Mouse (Mus musculus) liver, postnatal 0 days (tissue): ENCODE results near the gene Fbf1. TPM values are rescaled to one million over a fixed set of nuclear protein-coding genes. Genes with fewer than 3 reads are reported as not detected.

Experiments
- ATAC-seq: fragments of 200-750 bp; cut with Nextera tagmentation; 2 replicates; pipeline ENCODE4 v1.8.0; 2017; ENCODE audit warnings: mild to moderate bottlenecking, moderate library complexity
- DNase-seq: peaks from one replicate; pipeline ENCODE4 v3.0.0-alpha.2; 2016
- H3K27ac ChIP-seq: fragments of 300-500 bp; sonication (generic); 2 replicates; pipeline ENCODE4 v1.5.1; 2014; ENCODE audit warnings: antibody characterized with exemption, moderate library complexity, mild to moderate bottlenecking, low read depth
- H3K27me3 ChIP-seq: fragments of 300-500 bp; sonication (generic); 2 replicates; pipeline ENCODE4 v1.6.1; 2014; ENCODE audit warnings: low read length, control low read depth, mixed read lengths; ENCODE audit not compliant: insufficient read depth
- H3K36me3 ChIP-seq: fragments of 300-500 bp; sonication (generic); replicated peaks from 2 replicates; pipeline ENCODE4 v1.6.1; 2014; ENCODE audit warnings: mild to moderate bottlenecking, control low read depth, low read length, moderate library complexity, mixed read lengths; ENCODE audit not compliant: insufficient read depth
- H3K4me1 ChIP-seq: fragments of 300-500 bp; sonication (generic); 2 replicates; pipeline ENCODE4 v1.6.1; 2014; ENCODE audit warnings: antibody characterized with exemption, mild to moderate bottlenecking, control low read depth; ENCODE audit not compliant: insufficient read depth
- H3K4me2 ChIP-seq: fragments of 300-500 bp; sonication (generic); 2 replicates; pipeline ENCODE4 v1.6.1; 2014; ENCODE audit warnings: low read depth, mild to moderate bottlenecking, low read length, moderate library complexity, mixed read lengths
- H3K4me3 ChIP-seq: fragments of 300-500 bp; sonication (generic); 2 replicates; pipeline ENCODE4 v1.5.1; 2014; ENCODE audit warnings: low read depth, low read length
- H3K9ac ChIP-seq: fragments of 300-500 bp; sonication (generic); replicated peaks from 2 replicates; pipeline ENCODE4 v1.6.1; 2014; ENCODE audit warnings: mild to moderate bottlenecking, moderate library complexity
- H3K9me3 ChIP-seq: fragments of 300-500 bp; sonication (generic); 2 replicates; pipeline ENCODE4 v1.6.1; 2016; ENCODE audit warnings: mild to moderate bottlenecking, control low read depth, low read length, mixed read lengths
- CTCF ChIP-seq: sonication (generic); IDR thresholded peaks from 2 replicates; pipeline ENCODE4 v1.5.1; 2016; ENCODE audit warnings: antibody characterized with exemption, low read depth
- EP300 ChIP-seq: IDR thresholded peaks from 2 replicates; pipeline ENCODE4 v1.6.1; 2016; ENCODE audit warnings: antibody characterized with exemption, low read depth, mild to moderate bottlenecking
- WGBS: fragments of 180-500 bp; shearing (Covaris S2); extraction: QIAGEN DNeasy Blood & Tissue Kit; methylation state at CpG from one replicate; pipeline ENCODE4 v1.1.7; 2014; ENCODE audit not compliant: insufficient replicate concordance; 5-methylcytosine and 5-hydroxymethylcytosine counted together
- polyA plus RNA-seq: library from polyadenylated mRNA; unstranded; fragments of >200 nt; fragmentation: Nextera tagmentation; extraction: Ambion mirVana; gene quantifications from 2 replicates; pipeline ENCODE4 v1.2.1, GENCODE M21; 2015

Fbf1 gene
- polyA plus RNA-seq, 1 experiment from 2014 or later, result 2.3 TPM

DNA sequence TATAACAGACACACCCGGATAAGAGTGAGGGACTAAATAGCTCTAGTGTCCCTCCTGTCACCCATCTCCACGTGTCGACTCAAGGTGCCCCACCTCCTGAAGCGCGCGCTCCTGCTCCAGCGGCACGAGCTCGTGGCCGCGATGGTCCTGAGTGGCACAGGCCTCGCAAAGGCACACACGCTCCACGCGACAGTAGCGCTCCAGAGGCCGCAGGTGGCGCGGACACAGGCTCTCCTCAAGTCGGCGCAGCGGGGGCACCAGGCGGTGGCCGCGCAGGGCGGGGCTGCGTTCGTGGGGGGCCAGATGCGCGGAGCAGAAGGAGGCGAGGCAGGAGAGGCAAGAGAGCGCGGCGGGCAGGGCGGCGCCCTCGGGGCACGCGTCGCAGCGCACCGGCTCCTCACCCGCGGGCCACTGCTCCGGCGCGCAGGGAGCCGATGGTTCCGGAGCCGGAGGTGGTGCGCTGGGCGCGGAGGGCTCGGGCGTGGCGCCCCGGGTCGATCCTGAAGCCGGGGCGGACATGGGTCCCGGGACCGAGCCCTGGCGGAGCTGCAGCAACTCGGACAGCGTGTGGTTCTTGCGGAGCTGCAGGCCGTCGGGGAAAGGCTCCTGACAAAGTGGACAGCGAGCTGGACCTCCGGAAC, 58.4 kb downstream of the Fbf1 start:
- peak; percentile 12; the same call in 1 of the 2 replicates for TF ChIP-seq CTCF
- TF ChIP-seq EP300, result no peak
- H3K4me1 ChIP-seq, result peaks cover 31% of the 10 kb centered on the region
- H3K27me3 ChIP-seq, result peaks cover 31% of the 10 kb centered on the region
- peak overlapping the region; percentile 80 for H3K4me2 ChIP-seq
- peak; percentile 50 for DNase-seq
- 3% methylated on average over 62 of the region's 70 CpGs for WGBS
- H3K9me3 ChIP-seq, result no peaks in the 10 kb centered on the region
- peak overlapping the region; percentile 60 for H3K4me3 ChIP-seq
- H3K36me3 ChIP-seq, result 0 out of 2 replicates have a peak, but pooled peaks cover 2% of the 10 kb centered on the region
- ATAC-seq, result peak; percentile 42
- H3K27ac ChIP-seq, result peak overlapping the region; percentile 76
- peak overlapping the region; percentile 71 for H3K9ac ChIP-seq

DNA sequence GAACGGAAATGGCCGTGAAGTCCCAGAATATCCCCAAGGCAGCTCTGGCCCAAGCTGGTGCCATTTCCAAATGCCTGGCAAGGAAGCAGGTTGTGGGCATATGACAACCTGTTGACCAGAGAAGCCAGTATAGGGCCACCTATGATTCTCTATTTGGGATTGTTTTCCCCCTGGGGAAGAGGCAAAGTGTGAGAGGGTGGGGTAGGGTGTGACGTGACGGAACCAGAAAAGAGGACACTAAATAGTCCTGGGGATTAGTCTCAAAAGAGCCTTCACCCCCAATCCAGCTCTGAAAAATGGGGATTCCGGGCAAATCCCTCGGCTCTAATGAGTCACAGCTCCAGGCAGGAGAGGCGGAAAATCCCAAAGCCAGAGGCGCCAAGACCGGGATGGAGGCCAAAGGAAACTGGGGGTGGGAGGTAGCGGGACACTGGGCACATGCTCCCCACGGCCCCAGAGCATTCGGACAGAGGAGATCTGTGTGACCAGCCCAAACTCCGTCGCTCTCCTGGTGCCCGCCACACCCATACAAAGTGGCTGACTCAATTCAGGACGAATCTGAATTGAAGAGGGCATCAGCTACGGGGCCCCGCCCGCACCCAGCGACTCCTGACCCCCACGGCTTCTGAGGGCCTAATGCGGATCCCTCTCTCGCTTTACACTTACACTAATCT, 59.4 kb downstream of the Fbf1 start:
- TF ChIP-seq EP300 (no peak), CTCF (no peak)
- DNase-seq (peak; percentile 33), ATAC-seq (no peak)
- Histone ChIP-seq H3K4me1 (peaks cover 40% of the 10 kb centered on the region), H3K27ac (no peak overlapping the region; the same call in 1 of the 2 replicates), H3K36me3 (0 out of 2 replicates have a peak, but pooled peaks cover 2% of the 10 kb centered on the region), H3K9ac (peak overlapping the region; percentile 71), H3K4me2 (peak overlapping the region; percentile 80), H3K9me3 (no peaks in the 10 kb centered on the region), H3K4me3 (peak overlapping the region; percentile 60), H3K27me3 (peaks cover 31% of the 10 kb centered on the region)
- WGBS, result 26% methylated on average over 23 of the region's 23 CpGs

GRCm38 (mm10) chr11:116107777-116108285, 60.1 kb downstream of the Fbf1 start:
- H3K9ac ChIP-seq, result peak overlapping the region; percentile 34
- TF ChIP-seq EP300 (no peak), CTCF (no peak)

GRCm38 (mm10) chr11:116106963-116107776, 60.8 kb downstream of the Fbf1 start:
- DNase-seq, result peak; percentile 32
- Histone ChIP-seq H3K4me1 (peaks cover 50% of the 10 kb centered on the region), H3K9me3 (no peaks in the 10 kb centered on the region), H3K27me3 (peaks cover 31% of the 10 kb centered on the region), H3K36me3 (0 out of 2 replicates have a peak, but pooled peaks cover 2% of the 10 kb centered on the region), H3K27ac (no peak overlapping the region), H3K9ac (no peak overlapping the region), H3K4me2 (peak overlapping the region; percentile 29; the same call in 1 of the 2 replicates), H3K4me3 (no peak overlapping the region)
- no peak for ATAC-seq
- TF ChIP-seq EP300 (no peak), CTCF (peak; percentile 40)
- WGBS, result 46% methylated on average over 13 of the region's 14 CpGs

More at GRCm38 (mm10) chr11:116107777-116108285, 60.1 kb downstream of the Fbf1 start:
- H3K9me3 ChIP-seq, result no peaks in the 10 kb centered on the region
- peaks cover 31% of the 10 kb centered on the region for H3K27me3 ChIP-seq
- no peak overlapping the region for H3K27ac ChIP-seq
- no peak for ATAC-seq
- H3K4me2 ChIP-seq, result peak overlapping the region; percentile 80
- peak; percentile 21 for DNase-seq
- H3K4me3 ChIP-seq, result peak overlapping the region; percentile 60; the same call in 1 of the 2 replicates
- H3K4me1 ChIP-seq, result peaks cover 46% of the 10 kb centered on the region
- 0 out of 2 replicates have a peak, but pooled peaks cover 2% of the 10 kb centered on the region for H3K36me3 ChIP-seq
- 57% methylated on average over 19 of the region's 19 CpGs for WGBS

GRCm38 (mm10) chr11:116106154-116106962, 61.6 kb downstream of the Fbf1 start:
- Histone ChIP-seq H3K36me3 (0 out of 2 replicates have a peak, but pooled peaks cover 2% of the 10 kb centered on the region), H3K9me3 (no peaks in the 10 kb centered on the region), H3K4me2 (peak overlapping the region; percentile 30; the same call in 1 of the 2 replicates), H3K4me1 (peaks cover 54% of the 10 kb centered on the region), H3K9ac (no peak overlapping the region), H3K4me3 (no peak overlapping the region), H3K27ac (no peak overlapping the region), H3K27me3 (peaks cover 31% of the 10 kb centered on the region)
- TF ChIP-seq EP300 (no peak), CTCF (no peak)
- DNase-seq, result no peak
- 39% methylated on average over 32 of the region's 32 CpGs for WGBS
- ATAC-seq, result no peak
